Mouse (Mus musculus): ENCODE data around the gene Efemp2. TPM values are rescaled to one million over a fixed set of nuclear protein-coding genes. Genes with fewer than 3 reads are reported as not detected.

Gene Efemp2
- 1.3 TPM for polyA plus RNA-seq (2014; fragmentation: Illumina TruSeq; extraction: RNeasy Lipid Tissue Mini Kit (QIAGEN cat#74804); ENCODE audit: low read depth, low replicate concordance)

DNA sequence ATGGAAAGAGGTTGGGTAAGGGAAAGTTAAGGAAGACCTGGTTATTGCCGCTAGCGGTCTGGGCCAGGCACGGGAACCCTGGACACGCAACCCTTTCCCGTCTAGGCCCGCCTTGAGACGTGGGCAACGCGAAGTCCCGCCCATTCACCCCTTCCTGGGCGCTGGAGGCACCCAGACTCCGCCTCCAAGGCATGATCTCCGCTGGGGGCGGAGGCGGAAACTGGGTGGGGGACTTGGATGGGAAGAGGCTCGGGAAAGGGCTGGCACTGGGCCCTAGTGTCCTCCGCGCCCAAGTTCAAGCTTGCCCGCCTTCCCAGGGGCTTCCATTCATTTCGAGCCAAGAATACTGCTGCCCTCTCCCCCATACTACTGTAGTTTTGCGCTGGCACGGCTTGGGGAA is at the start of gene Efemp2:
Gene Efemp2 (plus strand): TSS at position 235 of the 400 bp plus-strand sequence.

DNA sequence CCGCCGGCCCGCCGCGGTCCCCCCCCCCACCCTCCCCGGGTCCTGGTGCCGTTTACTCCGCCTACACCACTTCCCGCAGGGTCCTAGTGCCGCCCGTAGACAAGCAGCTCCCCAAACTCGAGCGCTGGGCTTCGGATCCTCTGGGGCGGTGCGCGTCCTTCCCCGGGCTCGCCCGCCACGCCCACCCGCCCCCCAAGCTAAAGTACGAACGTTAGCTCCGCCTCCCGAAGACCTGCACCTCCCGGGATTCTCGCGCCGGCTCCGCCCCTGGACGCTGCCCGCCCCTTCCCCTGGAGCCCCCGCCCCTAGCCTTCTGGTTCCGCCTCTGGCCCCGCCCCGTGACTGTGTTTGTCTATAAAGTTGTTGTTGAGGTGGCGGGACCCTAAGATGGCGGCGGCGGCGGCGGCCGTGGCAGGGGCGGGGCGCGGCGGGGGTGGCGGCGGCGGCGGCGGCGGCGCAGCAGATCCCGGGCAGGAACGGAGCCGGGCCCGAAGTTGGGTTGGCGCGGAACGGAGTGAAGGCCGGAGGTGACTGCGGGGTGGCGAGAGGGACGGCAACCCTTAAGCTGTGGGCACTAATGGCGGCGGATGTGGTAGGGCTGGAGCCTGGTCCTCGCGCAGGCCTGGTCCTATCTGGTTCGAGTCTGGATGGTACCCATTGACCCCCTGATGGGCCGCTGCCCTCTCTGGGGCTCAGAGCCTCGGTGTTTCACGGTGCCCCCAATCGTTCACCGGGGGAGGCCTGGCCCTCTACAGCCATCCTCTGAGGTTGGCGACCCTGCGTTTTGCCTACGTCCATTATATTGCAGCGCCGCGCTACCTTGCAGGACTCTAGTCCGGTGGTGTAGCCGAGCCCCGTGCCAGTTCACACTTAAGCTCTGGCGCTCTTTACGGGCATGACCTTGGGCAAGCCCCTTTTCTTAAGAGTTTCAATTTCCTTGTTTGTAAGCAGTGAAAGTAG is 48.7 kb upstream of the Efemp2 start, which contains the start of the genes Drap1 and AI837181:
Gene Drap1 (minus strand): TSS at position 198 of the 960 bp plus-strand sequence.
Gene AI837181 (plus strand): TSS at position 363 of the 960 bp plus-strand sequence.

DNA sequence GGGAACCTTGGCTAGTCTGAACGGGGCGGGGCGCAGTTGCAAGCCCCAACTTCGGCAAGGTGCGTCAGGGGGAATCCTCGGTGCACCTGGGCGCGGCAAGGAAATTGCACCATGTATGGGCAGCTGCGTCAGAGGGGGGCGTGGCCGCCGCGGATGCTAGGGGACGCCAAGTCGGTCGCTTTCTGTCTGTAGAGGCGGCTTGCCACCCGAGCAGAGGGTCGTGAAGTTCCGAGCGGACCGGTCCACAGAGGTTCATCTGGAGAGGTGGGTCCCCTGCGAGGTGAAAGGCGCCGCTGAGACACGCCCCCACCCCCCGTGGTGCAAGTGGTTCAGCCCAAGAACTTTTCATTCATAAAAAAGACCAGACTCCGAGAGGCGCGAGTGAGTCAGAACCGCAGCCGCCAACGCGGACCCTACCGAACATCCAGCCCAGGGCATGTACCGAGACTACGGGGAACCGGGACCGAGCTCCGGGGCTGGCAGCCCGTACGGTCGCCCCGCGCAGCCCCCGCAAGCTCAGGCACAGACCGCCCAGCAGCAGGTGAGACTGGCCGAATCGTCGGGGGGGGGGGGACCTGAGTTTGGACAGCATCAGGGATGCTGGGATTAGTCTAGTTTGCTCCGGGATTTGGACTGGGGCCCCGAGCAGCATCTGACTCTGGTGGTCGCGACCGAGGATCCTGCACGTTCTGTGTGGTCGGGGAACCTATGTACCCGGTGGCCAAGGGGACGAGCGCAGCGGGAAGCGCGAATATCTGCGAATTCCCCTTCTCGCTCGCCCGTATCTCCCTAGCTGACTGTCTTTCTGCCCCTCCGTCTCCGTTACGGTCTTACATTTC is 26.0 kb upstream of the Efemp2 start, which contains the start of gene Fosl1:
Gene Fosl1 (plus strand): TSS at position 33 of the 839 bp plus-strand sequence.

DNA sequence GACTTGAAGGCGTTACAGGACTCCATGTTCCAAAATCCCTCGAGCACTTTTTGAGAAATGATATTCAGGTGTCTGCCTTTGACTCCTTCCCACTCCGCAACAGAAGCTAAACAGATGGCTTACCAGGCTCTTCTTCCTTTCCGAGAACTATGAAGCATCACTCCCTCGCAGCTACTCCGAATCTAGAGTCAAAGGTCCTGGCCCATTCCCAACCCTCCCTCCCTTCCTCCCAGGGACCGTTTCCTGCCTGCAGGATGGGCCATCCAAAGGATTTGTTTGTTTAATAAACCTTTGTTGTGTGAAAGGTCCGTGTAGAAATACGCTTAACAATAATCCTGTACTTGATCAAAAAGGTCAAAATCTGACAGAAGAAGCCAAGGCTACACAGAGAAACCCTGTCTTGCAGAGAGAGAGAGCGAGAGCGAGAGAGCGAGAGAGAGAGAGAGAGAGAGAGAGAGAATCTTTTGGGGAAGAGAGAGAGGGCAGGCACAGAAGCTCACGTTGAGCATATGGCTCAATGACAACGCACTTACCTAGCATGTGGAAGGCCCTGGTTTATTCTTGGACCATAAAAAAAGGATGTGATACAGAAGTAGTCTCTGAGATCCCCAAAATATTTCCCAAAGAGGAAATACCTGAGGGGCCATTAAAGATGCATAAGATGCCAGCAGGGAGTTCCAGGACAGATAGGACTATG is 15.9 kb upstream of the Efemp2 start, which contains the start of gene Ccdc85b:
Gene Ccdc85b (minus strand): TSS at position 149 of the 697 bp plus-strand sequence.

DNA sequence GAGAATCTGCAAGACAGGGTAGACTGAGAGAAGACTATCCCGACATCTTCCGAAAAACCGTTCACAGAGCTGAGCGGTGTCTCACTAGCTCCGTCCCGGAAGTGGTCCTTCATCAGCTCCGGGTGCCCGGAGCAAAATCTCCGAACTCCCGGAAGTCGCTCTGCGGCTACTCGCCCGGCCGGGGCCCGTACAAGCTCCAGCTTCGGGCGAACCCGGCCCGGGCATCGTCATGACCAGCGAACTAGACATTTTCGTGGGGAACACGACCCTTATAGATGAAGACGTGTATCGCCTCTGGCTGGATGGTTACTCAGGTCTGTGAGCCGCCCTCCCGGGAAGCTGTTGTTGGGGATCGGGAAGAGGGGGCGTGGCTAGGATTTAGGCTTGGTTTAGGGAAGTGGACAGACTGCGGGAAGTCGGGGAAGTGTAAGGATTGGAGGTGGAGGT is 13.3 kb upstream of the Efemp2 start, which contains the start of gene Fibp:
Gene Fibp (plus strand): TSS at position 151 of the 447 bp plus-strand sequence.

DNA sequence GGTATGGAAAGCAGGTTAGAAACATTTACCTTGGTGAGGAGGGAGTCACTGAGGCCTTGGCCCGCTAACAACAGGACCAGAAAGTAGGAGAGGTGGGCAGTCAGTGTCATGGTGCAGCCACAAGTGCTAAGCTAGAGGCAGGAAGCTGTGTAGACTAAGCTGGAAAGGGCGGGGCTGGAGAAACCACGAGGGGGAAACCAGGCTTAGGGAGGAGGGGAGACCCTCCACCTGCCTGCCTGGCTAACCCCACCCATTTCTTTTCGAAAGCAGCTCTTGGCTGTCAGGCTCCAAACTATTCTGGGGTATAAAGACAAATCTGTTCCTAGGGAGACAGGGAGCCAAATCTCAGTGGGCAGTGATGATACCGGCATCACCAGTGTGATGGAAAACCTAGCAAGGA is 5.4 kb upstream of the Efemp2 start, which contains the start of gene Ctsw:
Gene Ctsw (minus strand): TSS at position 134 of the 400 bp plus-strand sequence.

DNA sequence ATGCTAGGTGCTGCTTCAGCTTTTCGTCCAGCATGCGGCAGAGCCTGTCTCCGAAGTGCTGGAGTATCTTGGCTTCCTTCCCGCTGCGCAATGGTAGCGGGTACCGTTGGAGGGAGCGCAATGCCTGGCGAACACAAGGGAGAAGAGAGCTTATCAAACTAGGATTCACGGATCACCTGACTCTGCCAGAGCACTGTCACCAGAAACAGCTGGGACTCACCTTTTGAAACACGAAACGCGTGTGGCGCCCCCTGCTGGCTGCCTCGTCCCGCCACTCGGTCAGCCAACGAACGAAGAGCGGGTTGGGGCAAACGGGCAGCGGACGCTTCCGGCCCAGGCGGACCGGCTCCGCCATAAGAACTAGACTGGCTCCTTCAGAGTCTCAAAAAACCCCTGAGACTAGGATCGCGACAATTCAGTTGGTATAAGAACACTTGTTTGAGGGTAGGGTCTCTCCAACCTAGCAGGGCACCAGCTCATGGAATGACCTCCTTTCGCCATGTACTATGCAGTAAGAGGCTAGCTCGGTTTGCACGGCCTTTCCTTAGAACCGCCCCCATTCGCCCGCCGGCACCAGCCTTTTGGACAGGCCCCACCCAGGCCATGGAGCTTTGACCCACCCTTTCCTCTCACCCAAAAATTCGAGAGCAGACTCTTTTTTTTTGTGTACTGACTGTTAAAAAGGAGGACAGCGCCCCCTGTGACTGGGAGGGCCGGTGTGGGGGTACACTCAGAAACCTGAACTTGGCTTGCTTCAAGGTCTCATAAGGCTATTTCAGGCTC is 14.2 kb downstream of the Efemp2 start, which contains the start of gene Mus81:
Gene Mus81 (minus strand): TSS at position 635 of the 783 bp plus-strand sequence.

DNA sequence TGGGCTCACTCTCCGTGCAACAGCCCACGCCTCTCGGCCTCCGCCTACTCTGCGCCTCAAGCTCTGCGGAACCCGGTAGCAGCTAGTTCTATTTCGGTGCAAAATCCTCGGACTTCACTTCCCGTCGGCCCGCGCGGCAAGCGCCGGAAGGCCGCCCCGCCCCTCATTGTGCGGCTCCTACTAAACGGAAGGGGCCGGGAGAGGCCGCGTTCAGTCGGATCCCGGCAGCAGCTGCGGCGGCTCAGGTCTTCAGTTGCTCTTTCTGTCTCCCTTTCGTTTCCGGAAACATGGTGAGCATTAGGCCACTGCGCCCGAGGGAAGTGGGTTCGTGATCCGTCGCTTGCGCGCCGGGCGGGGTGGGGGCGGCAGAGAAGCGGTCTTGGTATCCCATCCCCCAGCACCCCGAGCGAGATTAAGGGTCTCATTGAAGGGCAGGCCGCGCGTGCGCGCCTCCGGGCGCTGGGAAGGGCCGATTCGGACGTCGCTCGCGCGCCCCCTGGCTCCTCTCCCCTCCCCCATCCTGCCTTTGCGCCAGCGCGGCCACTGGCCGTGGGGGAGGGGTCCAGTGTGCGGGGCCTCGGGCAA is 16.7 kb downstream of the Efemp2 start, which contains the start of gene Cfl1:
Gene Cfl1 (plus strand): TSS at position 143 of the 585 bp plus-strand sequence.

DNA sequence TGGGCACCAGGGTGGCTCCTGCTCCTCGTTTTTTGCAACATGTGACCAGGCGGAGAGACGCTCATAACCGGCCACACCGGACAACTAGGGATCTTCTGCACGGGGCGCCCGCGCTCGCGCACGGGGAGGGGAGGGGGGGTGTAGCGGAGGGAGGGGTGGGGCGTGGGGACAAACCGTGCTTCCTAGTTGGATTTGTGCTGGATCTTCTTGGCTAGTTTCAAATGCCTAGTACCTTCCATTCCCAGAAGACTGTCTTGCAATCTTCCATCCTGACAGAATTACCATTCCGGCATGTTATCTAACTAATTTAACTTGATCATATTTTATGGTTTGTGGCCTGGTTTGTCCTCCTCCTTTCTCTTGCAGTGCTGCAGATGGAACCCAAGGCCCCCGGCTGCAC is 29.9 kb downstream of the Efemp2 start, which contains the start of gene 1700020D05Rik:
Gene 1700020D05Rik (minus strand): TSS at position 101 of the 400 bp plus-strand sequence.

DNA sequence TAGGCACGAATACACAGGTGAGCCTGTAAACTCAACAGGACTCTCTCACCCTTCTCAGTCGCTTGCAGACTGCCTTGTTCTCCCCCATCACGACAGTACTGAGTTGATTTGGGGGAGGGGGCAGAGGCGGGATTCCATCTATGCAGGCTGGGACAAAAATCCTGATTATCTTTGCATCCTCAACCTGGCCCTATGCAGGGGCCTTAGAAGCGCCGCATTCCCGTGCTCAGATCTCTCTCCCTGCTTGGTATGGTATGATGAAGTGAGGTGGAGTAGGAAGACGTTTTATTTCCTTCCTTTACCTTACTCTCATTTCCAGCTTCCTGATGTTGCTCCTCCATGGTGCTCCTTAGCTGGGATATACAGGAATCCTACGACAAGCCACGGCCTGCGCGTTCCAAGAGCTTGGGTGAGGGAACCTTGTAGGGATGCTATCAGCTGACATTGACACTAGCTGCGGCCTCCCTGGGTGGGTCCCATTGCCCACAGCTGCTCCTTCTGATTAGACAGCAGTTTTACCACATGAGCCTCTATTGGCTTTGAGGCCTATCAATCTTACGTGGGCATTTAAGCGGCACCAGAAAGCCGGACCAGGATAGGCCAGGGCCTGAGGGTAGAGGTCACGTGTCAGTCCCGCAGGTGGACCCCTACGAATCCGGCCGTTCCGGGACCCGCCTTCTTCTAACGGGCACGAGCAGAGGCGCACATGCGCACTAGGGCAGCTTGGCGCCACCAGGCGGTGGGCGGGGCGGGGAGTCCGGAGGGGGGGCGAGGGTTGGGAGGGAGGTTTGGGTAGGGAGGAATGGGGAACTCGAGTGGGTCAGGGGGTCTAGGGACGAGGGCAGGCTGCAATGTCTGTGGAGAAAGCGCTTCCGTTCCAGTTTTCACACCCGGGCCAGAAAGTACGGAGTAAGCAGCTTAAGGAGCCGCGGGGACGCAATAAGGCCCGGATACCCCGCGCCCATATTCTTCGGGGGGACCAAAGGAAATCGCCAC is 36.6 kb downstream of the Efemp2 start, which contains the start of gene Snx32:
Gene Snx32 (minus strand): TSS at position 508 of the 996 bp plus-strand sequence.

Other genes with a start within 250 kb of the Efemp2 start
- 5.5 TPM for gene Pacs1, start 200.8 kb upstream of the Efemp2 start, polyA plus RNA-seq (2014; fragmentation: Illumina TruSeq; extraction: RNeasy Lipid Tissue Mini Kit (QIAGEN cat#74804); ENCODE audit: low read depth, low replicate concordance)
- gene Sf3b2, start 178.5 kb upstream of the Efemp2 start, polyA plus RNA-seq (2014; fragmentation: Illumina TruSeq; extraction: RNeasy Lipid Tissue Mini Kit (QIAGEN cat#74804); ENCODE audit: low read depth, low replicate concordance) = 42.7 TPM
- not detected for gene Gal3st3, start 175.6 kb upstream of the Efemp2 start, polyA plus RNA-seq (2014; fragmentation: Illumina TruSeq; extraction: RNeasy Lipid Tissue Mini Kit (QIAGEN cat#74804); ENCODE audit: low read depth, low replicate concordance)
- not detected for gene Catsper1, start 138.2 kb upstream of the Efemp2 start, polyA plus RNA-seq (2014; fragmentation: Illumina TruSeq; extraction: RNeasy Lipid Tissue Mini Kit (QIAGEN cat#74804); ENCODE audit: low read depth, low replicate concordance)
- not detected for gene Cst6, start 124.4 kb upstream of the Efemp2 start, polyA plus RNA-seq (2014; fragmentation: Illumina TruSeq; extraction: RNeasy Lipid Tissue Mini Kit (QIAGEN cat#74804); ENCODE audit: low read depth, low replicate concordance)
- 13.9 TPM for gene Eif1ad, start 107.2 kb upstream of the Efemp2 start, polyA plus RNA-seq (2014; fragmentation: Illumina TruSeq; extraction: RNeasy Lipid Tissue Mini Kit (QIAGEN cat#74804); ENCODE audit: low read depth, low replicate concordance)
- gene Banf1, start 106.8 kb upstream of the Efemp2 start, polyA plus RNA-seq (2014; fragmentation: Illumina TruSeq; extraction: RNeasy Lipid Tissue Mini Kit (QIAGEN cat#74804); ENCODE audit: low read depth, low replicate concordance) = 11.3 TPM
- 1.6 TPM for gene Sart1, start 85.3 kb upstream of the Efemp2 start, polyA plus RNA-seq (2014; fragmentation: Illumina TruSeq; extraction: RNeasy Lipid Tissue Mini Kit (QIAGEN cat#74804); ENCODE audit: low read depth, low replicate concordance)
- not detected for gene Tsga10ip, start 71.4 kb upstream of the Efemp2 start, polyA plus RNA-seq (2014; fragmentation: Illumina TruSeq; extraction: RNeasy Lipid Tissue Mini Kit (QIAGEN cat#74804); ENCODE audit: low read depth, low replicate concordance)
- gene Drap1, start 49.0 kb upstream of the Efemp2 start, polyA plus RNA-seq (2014; fragmentation: Illumina TruSeq; extraction: RNeasy Lipid Tissue Mini Kit (QIAGEN cat#74804); ENCODE audit: low read depth, low replicate concordance) = 8.5 TPM
- 0.76 TPM for gene AI837181, start 48.8 kb upstream of the Efemp2 start, polyA plus RNA-seq (2014; fragmentation: Illumina TruSeq; extraction: RNeasy Lipid Tissue Mini Kit (QIAGEN cat#74804); ENCODE audit: low read depth, low replicate concordance)
- gene Fosl1, start 26.4 kb upstream of the Efemp2 start, polyA plus RNA-seq (2014; fragmentation: Illumina TruSeq; extraction: RNeasy Lipid Tissue Mini Kit (QIAGEN cat#74804); ENCODE audit: low read depth, low replicate concordance) = not detected
- 1.0 TPM for gene Ccdc85b, start 16.1 kb upstream of the Efemp2 start, polyA plus RNA-seq (2014; fragmentation: Illumina TruSeq; extraction: RNeasy Lipid Tissue Mini Kit (QIAGEN cat#74804); ENCODE audit: low read depth, low replicate concordance)
- 6.2 TPM for gene Fibp, start 13.3 kb upstream of the Efemp2 start, polyA plus RNA-seq (2014; fragmentation: Illumina TruSeq; extraction: RNeasy Lipid Tissue Mini Kit (QIAGEN cat#74804); ENCODE audit: low read depth, low replicate concordance)
- not detected for gene Ctsw, start 5.4 kb upstream of the Efemp2 start, polyA plus RNA-seq (2014; fragmentation: Illumina TruSeq; extraction: RNeasy Lipid Tissue Mini Kit (QIAGEN cat#74804); ENCODE audit: low read depth, low replicate concordance)
- gene Mus81, start 14.4 kb downstream of the Efemp2 start, polyA plus RNA-seq (2014; fragmentation: Illumina TruSeq; extraction: RNeasy Lipid Tissue Mini Kit (QIAGEN cat#74804); ENCODE audit: low read depth, low replicate concordance) = 2.1 TPM
- 227 TPM for gene Cfl1, start 16.5 kb downstream of the Efemp2 start, polyA plus RNA-seq (2014; fragmentation: Illumina TruSeq; extraction: RNeasy Lipid Tissue Mini Kit (QIAGEN cat#74804); ENCODE audit: low read depth, low replicate concordance)
- not detected for gene 1700020D05Rik, start 29.8 kb downstream of the Efemp2 start, polyA plus RNA-seq (2014; fragmentation: Illumina TruSeq; extraction: RNeasy Lipid Tissue Mini Kit (QIAGEN cat#74804); ENCODE audit: low read depth, low replicate concordance)
- 0.58 TPM for gene Snx32, start 36.6 kb downstream of the Efemp2 start, polyA plus RNA-seq (2014; fragmentation: Illumina TruSeq; extraction: RNeasy Lipid Tissue Mini Kit (QIAGEN cat#74804); ENCODE audit: low read depth, low replicate concordance)
- not detected for gene Ovol1, start 86.7 kb downstream of the Efemp2 start, polyA plus RNA-seq (2014; fragmentation: Illumina TruSeq; extraction: RNeasy Lipid Tissue Mini Kit (QIAGEN cat#74804); ENCODE audit: low read depth, low replicate concordance)
- gene Ap5b1, start 94.1 kb downstream of the Efemp2 start, polyA plus RNA-seq (2014; fragmentation: Illumina TruSeq; extraction: RNeasy Lipid Tissue Mini Kit (QIAGEN cat#74804); ENCODE audit: low read depth, low replicate concordance) = not detected
- gene Rnaseh2c, start 127.9 kb downstream of the Efemp2 start, polyA plus RNA-seq (2014; fragmentation: Illumina TruSeq; extraction: RNeasy Lipid Tissue Mini Kit (QIAGEN cat#74804); ENCODE audit: low read depth, low replicate concordance) = 1.9 TPM
- 29.7 TPM for gene Kat5, start 136.3 kb downstream of the Efemp2 start, polyA plus RNA-seq (2014; fragmentation: Illumina TruSeq; extraction: RNeasy Lipid Tissue Mini Kit (QIAGEN cat#74804); ENCODE audit: low read depth, low replicate concordance)
- gene Rela, start 163.5 kb downstream of the Efemp2 start, polyA plus RNA-seq (2014; fragmentation: Illumina TruSeq; extraction: RNeasy Lipid Tissue Mini Kit (QIAGEN cat#74804); ENCODE audit: low read depth, low replicate concordance) = 2.9 TPM
- 1.3 TPM for gene Sipa1, start 189.8 kb downstream of the Efemp2 start, polyA plus RNA-seq (2014; fragmentation: Illumina TruSeq; extraction: RNeasy Lipid Tissue Mini Kit (QIAGEN cat#74804); ENCODE audit: low read depth, low replicate concordance)
- 2.2 TPM for gene Map3k11, start 214.8 kb downstream of the Efemp2 start, polyA plus RNA-seq (2014; fragmentation: Illumina TruSeq; extraction: RNeasy Lipid Tissue Mini Kit (QIAGEN cat#74804); ENCODE audit: low read depth, low replicate concordance)
- gene Pcnx3, start 215.0 kb downstream of the Efemp2 start, polyA plus RNA-seq (2014; fragmentation: Illumina TruSeq; extraction: RNeasy Lipid Tissue Mini Kit (QIAGEN cat#74804); ENCODE audit: low read depth, low replicate concordance) = 0.70 TPM
- not detected for gene Kcnk7, start 230.4 kb downstream of the Efemp2 start, polyA plus RNA-seq (2014; fragmentation: Illumina TruSeq; extraction: RNeasy Lipid Tissue Mini Kit (QIAGEN cat#74804); ENCODE audit: low read depth, low replicate concordance)

All from adrenal gland, adult 10 weeks (tissue).